Mouse (Mus musculus): ENCODE measurements at regions not wholly inside any gene's neighbourhood (a gene's known extent, or its start where the extent isn't known, plus 50 kb on each side); places are given as distances from the start of the nearest gene placed in this dataset.

DNA sequence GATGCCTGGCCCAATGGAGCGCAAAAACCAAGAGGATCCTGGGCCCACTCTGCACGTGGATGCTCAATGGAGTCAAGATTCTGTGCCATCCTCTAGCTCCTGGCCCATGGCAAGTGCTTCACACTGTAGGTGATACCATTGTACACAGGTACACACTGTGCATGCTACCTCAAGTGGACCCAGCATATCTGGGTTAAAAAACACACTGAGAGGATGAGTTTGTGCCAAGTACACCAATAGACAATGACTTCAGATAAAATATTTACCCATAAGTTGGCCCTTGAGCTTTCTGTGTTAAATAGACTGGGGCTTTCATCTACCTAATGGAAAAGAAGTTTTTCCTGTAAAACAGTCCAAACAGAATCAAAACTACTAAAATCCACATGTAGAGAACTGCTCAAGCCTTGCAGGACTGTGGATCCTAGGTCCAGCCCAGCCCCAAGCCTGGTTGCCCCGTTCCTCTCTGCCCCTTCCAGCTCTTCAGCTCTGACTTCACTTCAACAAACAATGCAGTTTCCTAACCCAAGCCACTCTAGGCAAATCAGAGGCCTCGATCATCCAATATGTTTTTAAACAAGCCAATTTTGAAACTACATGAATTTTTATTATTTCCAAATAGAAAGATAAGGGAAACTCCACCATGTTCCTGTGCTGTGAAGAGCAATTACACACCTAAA lies 247.5 kb downstream of the Mreg start:
- intact Hi-C loops (cut with DNase I; ENCODE audit: low total_unique reads), result no loop called here
- no peak for DNase-seq

DNA sequence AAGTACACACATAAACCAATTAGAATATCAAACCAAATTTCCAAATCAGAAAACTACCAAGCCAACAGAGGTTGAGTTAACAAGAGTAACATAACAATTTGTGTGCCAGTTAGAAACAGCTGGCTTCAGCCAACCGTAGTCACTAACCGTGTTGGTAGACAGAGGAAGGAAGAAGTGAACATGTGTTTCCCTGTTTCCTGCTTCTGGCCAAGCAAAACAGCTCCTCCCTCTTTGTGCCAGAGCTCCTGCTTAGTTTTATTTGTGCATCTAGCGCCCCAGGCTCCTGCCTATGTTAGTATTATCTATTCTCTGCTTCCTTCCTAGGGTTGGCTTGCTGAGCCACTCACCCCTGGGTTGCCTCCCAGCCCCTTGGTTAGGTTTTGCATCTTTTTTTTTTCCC lies 255.2 kb downstream of the Mreg start:
- intact Hi-C loops (cut with DNase I; ENCODE audit: low total_unique reads), result no loop called here
- DNase-seq, result no peak

DNA sequence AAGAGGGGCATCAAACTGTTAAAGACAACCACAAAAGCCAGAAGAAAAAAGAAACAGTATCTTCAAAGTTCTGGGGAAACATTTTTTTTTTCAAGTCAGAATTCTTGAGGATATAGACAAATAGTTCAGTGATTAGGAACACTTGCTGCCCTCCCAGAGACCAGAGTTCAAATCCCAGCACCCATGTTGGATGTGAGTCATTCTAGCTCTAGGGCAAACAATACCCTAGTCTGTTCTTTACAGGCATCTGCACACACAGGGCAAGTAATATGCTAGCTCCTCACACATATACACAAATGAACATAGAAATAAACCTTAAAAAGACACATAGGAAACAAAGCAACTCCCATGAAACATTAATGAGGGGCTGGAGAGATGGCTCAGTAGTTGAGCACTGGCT lies 256.8 kb downstream of the Mreg start:
- intact Hi-C loops (cut with DNase I; ENCODE audit: low total_unique reads), result no loop called here
- DNase-seq, result no peak

DNA sequence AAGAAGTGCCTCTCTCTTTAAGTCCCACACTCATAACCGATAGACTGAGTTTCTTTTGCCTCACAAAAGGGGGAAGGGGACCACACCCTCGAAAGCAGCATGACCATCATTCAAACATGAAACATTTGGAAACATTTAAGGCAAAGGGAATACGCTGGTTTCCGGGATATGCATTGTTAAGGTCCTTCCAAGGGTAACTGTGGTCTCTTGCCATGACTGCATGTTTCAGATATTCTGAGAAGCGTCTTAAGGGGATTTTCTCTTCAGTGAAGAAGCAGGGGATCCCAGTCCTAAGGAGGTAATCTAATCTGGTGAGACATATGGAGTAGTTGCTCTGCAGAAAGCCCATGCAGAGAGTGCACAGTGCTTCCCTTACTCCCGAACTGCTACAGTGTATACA lies 258.8 kb downstream of the Mreg start:
- no peak for DNase-seq
- intact Hi-C loops (cut with DNase I; ENCODE audit: low total_unique reads), result no loop called here

DNA sequence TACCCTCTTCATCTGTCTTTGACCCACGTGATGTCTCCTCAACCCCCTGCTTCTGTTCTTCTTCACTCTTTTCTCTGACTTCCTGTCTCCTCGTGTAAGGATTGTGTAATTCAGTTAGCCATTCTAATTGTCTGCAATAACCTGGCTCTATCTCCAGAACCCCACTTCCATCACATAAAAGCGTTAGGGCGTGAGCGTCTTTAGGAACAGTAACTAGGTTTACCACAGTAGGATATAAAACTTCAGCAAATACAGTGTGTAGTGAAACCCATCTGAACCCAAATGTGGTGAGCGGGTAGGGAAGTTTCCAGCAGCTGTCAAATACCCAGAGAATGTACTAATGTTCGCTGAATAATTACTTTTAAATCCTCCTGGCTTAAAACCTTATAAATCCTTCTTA lies 262.6 kb downstream of the Mreg start:
- no peak for DNase-seq
- intact Hi-C loops (cut with DNase I; ENCODE audit: low total_unique reads), result no loop called here

DNA sequence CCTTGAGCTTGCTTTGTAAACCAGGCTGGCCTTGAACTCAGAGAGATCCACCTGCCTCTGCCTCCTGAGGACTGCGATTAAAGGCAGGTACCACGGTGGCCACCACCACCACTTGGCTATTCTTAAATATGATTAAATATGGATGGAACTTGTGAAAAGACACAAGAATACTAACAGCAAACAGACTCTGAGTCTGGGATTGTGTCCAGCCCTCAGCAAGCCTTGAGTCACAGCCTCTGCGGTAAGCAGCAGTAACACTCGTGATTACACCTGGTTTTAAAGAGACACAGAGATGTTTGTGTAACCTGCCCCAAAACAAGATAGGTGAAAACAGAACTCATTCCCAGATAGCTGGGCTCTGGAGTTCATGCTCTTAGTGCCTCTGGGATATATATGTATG lies 263.4 kb downstream of the Mreg start:
- no peak for DNase-seq
- intact Hi-C loops (cut with DNase I; ENCODE audit: low total_unique reads), result no loop called here

DNA sequence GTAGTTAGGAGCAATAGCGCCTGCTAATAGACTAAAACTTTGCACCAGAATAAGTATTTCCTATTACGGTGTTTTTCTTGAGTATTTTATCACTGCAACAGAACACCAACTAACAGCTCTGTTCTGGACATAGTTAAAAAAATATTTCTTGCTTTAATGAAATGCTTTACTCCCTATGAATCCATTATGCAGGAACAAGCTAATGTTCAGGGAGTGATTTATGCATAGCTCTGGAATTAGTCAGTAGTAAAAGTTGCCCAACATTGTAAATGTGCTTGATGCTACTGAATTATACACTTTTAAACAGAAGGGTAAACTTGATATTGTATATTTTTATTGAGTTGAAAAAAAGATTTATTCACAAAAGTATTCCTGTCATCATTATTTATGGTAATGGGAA lies 264.6 kb downstream of the Mreg start:
- intact Hi-C loops (cut with DNase I; ENCODE audit: low total_unique reads), result no loop called here
- no peak for DNase-seq

DNA sequence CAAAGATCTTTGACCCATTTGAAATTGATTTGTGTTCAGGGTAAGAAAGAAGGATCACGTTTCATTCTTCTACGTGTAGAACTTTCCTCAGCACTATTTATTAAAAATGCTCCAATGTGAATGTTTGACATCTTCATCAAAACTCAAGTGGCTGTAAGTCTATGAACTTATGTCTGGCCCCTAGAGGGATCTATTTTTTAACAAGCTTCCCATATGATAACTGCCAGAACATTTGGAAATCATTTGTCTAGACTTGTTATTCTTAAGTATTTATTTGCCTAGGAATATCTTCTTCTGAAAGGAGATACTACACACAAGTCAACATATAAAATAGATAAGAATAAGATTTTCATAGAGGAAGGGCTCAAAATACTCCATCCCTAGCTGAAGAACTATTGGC lies 265.2 kb downstream of the Mreg start:
- no peak for DNase-seq
- intact Hi-C loops (cut with DNase I; ENCODE audit: low total_unique reads), result no loop called here

DNA sequence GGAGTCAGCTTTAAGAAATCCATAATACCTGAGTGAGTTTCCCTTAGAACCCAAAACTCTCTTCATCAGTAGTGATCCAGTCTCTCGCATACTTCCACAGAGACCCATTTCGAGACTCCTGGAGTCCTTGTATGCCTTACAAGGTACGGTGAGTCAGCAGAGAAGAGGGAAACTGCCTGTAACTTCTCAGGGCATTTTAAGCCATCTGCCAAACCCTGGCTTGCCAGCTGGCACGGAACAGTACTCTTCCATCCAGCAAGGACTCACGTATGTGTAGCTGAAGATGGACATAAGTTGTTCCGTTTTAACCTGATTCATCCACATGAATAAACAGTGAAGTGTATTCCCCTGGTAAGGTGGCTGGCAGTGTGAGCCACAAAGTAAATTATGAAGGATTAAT lies 267.0 kb downstream of the Mreg start:
- no peak for DNase-seq
- intact Hi-C loops (cut with DNase I; ENCODE audit: low total_unique reads), result no loop called here

DNA sequence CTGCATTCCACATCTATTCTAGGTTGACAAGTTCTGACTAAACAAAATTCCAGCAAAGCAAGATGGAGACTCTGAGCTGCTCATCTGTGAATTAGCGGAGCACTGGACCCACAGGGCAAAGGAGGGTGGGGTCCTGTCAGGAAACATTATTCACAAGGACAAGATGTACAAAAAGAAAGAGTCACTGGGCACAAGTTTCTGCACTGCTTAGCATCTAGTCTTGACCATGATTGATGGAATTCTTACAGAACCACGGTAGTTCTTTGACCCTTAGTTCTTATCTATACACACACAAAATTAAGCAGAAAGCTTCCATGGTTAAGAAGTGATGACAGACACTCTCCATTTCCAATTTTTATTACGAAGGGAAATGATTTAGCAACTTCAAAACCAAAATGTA lies 267.6 kb downstream of the Mreg start:
- DNase-seq, result no peak
- intact Hi-C loops (cut with DNase I; ENCODE audit: low total_unique reads), result no loop called here

DNA sequence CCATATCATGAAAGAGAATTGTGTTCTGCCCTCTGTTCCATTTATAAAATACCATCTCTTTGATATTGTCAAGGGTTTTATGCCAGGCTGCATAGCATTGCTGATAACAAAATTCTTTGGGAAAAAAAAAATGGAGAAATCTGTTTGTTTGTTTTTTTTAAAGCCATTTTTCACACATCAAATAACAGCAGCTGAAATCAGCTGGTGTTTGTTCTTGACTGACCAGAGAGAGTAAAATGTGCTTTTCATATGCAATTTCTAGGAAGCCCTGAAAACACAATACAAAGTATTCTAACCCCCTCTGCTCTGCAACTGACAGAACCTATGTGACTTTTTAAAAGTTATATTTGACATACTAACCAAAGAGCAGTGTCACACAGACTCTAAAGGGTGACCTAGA lies 270.0 kb downstream of the Mreg start:
- intact Hi-C loops (cut with DNase I; ENCODE audit: low total_unique reads), result no loop called here

DNA sequence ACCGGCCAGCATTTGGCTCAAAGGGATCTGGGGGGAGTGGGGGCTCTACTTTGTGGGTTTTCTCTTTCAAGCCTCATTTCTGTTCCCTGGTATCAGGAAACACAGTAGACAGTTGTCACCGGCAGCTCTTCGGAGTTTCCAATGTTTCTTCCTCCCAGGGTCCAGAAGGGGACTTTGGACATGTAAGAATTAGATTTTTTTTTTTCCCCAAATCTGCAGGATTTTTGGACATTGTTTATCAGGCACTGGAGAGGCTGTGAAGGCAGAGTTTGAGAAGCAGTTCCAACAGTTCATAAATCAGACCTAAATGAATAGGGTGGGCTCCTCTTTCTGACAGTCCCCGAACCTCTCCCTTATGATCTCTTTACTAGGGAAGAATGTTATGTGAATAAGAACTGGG lies 270.4 kb downstream of the Mreg start:
- intact Hi-C loops (cut with DNase I; ENCODE audit: low total_unique reads), result no loop called here
- DNase-seq, result no peak

More for the DNA sequence above, 270.0 kb downstream of the Mreg start:
- no peak for DNase-seq

DNA sequence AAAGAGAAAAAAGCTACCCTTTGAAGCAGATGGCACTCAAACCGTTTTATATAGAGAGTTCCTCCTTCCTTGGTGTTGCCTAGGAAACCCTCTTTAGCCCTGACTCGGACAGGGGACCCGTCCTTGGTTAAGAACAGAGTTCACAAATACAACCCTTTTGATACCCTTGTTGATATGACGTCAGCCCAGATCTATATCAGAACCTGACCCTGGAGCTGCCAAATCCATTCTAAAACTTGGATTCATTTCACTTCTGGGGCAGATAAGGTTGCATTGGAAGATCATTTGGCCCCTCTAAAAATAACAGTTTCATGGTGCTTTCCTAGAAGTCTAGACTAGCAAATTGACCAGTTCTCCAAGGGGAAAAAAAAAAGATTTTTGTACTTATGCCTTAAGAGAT lies 271.2 kb downstream of the Mreg start:
- DNase-seq, result no peak
- intact Hi-C loops (cut with DNase I; ENCODE audit: low total_unique reads), result no loop called here

DNA sequence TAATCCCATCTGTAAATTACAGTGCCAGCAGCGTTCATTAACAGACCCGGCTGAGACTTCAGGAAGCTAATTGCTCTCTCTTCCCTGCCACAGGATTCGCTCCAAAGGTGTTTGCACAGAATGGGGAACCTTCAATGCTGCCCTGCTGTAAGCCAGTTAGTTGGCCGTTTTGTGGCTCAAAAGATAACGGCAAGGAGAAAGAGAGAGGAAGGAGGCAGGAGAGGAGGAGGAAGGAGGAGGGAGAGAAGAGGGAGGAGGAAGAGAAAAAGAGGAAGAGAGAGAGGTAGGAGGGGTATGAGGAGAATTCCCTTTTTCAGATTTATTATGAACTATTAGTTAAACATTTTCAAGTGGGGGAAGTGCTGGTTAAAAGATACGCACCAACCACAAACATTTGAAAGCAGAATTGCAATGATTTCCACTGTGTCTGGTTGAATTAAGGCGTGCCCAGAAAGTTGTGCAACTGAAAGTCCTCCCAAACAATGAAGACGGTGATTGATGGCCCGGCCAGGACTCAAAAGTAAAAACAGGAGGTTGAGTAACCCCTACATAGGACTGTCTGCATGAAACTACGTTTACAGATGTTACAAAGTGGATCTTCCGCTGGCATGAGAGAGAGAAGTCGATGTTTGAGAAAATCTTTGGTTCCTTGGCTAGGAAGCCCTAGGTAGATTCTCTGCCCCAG lies 273.6 kb downstream of the Mreg start:
- intact Hi-C loops (cut with DNase I; ENCODE audit: low total_unique reads), result no loop called here

DNA sequence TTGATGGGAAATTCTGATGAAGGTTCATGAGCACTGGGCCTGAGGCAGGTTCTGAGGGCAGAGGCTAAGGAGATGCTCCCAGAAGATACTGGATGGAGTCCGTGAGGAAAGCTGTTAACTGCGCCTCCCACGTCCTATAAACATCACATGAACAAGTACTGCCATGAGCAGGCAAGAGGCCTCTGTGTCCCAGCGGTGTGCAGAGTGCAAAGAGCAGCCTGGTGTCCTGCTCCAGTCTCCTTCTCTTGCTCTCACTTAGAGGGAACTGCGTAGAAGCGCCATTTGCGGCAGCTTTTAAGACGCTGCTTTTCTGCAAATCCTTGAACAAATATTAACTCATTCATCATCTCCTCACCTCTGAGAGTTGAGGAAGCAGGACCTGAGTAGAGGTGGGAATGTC lies 274.2 kb downstream of the Mreg start:
- intact Hi-C loops (cut with DNase I; ENCODE audit: low total_unique reads), result no loop called here
- no peak for DNase-seq

More for the DNA sequence above, 273.6 kb downstream of the Mreg start:
- no peak for DNase-seq

DNA sequence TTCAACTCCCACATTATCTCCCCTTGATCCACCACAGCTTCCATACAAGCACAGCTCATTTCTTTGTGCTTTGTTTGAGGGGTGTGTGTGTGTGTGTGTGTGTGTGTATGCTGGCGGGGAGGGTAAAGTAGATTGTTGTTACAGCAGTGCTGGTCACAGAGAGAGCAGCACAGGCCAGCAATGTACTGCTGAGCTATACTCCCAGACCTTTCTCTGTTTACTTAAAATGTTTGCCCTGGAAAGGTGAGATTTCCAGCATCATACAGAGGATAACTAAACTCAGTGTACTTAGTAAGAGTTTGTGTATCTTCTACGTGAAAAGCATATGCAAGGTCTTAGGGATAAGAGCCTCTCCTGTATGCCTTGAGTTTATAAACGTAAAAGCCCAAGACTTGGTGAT lies 274.9 kb downstream of the Mreg start:
- intact Hi-C loops (cut with DNase I; ENCODE audit: low total_unique reads), result no loop called here
- DNase-seq, result no peak

DNA sequence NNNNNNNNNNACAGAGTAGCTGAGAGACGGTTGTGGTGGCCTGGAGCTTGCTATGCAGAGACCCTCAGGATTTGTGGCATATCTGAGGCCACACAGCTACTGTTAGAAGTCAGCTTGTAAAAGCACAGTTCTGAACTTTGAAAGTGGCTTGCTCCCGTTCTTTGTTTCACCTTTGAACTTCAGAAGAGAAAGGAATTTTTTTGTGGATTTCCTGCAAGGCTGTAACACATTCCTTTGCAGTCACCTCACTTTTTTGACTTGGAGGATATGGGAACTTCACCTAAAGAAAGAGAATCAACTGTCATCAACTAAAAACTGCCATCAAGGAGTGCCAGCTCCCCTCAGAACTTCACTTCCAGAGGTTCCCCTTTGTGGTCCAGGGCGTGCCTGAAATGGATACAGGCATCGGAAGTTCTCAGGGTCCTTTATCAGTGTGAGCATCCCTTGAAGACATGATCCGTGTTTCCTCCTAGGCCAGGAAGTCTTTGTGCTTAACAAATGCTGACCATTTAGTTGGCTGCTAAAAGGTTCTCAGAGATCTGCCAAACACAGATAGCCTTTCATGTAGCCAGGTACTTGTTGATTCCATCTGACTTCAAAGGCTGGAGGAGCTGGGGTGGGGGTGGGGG lies 275.5 kb downstream of the Mreg start:
- intact Hi-C loops (cut with DNase I; ENCODE audit: low total_unique reads), result no loop called here
- DNase-seq, result no peak

DNA sequence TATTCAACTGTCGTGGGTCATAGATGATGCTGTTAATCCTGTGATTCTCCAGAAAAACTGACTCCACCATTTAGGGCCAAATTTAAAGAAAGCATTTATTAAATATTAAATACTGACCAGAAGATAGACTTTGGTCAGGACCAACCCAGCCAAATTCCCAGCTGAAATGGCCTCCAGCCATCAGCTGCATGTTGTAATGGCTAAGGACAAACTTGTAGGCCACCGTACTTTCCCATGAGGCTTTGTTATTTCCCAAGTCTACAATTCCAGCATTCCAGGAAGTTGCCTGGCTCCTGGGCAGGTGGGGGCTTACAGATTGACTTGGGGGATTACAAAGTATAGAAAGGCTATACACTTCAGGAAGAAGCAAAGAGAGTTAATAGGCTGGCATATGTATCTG lies 272.5 kb upstream of the Fn1 start:
- intact Hi-C loops (cut with DNase I; ENCODE audit: low total_unique reads), result no loop called here
- no peak for DNase-seq

DNA sequence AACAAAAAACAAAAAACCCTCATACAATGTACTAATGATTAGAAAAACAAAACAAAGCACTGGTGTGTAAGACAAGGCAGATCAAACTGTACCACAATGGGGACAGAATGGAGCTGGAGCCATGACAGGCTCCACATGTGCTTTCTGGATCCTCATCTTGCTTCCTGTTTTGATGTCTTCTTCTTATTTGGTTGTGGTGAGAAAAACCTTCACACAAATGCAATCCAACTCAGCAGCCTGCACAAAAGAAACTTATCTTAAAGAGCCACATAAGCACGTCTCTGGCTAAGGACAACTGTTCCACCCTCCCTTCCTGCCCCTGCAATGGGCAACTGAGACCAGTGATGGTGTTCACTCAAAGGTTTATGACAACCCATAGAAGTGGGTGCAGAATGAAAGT lies 271.9 kb upstream of the Fn1 start:
- no peak for DNase-seq

DNA sequence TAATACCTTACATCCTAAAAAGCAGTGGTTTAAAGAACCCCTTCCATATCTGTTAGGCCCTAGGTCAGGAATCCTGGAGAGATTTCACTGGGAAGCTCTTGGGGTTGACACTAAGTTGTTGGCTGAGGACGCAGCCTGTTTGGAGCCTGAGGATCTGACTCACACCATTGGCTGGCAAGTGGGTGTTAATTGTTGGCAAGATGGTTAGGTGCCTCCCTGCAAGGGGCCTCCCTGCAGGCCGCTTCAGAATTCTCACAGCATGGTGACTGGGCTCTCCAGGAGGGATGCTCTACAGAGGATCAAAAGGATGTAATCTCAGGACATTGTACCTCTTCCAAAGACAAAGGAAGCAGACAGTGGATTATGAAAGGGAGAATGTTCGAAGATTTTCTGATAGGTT lies 270.7 kb upstream of the Fn1 start:
- intact Hi-C loops (cut with DNase I; ENCODE audit: low total_unique reads), result no loop called here
- DNase-seq, result no peak

More for the DNA sequence above, 271.9 kb upstream of the Fn1 start:
- intact Hi-C loops (cut with DNase I; ENCODE audit: low total_unique reads), result no loop called here

DNA sequence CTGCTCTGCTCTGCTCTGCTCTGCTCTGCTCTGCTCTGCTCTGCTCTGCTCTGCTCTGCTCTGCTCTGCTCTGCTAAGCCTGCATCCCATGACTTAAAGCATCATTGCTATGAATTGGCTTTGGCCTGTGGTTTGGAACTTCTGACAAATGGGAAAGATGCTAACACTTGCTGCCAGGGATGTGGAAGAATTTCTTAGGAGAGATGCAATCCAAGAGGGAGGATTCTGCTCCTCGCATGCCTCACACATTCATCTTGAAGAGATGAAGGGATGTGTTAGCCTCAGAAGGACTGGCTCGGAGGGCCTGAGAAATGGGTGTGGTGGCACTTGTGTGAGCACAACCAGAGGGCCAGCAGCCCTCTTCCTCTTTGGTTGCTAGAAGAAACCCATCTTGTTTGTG lies 268.5 kb upstream of the Fn1 start:
- no peak for DNase-seq
- intact Hi-C loops (cut with DNase I; ENCODE audit: low total_unique reads), result no loop called here

All from gastrocnemius, postnatal 14 days (tissue).